Mouse (Mus musculus): ENCODE measurements around the gene Ryr2. TPM values are rescaled to one million over a fixed set of nuclear protein-coding genes. Genes with fewer than 3 reads are reported as not detected.

Ryr2 gene
- polyA plus RNA-seq, 1 experiment from 2014 or later: 8.4 TPM

GRCm38 (mm10) chr13:11696496-11696895 is 410.2 kb downstream of the Ryr2 start:
- no peaks in the 10 kb centered on the region for H3K36me3 ChIP-seq (replicated peaks; ENCODE audit: control insufficient read depth, insufficient read depth)
- no peaks in the 10 kb centered on the region for H3K4me1 ChIP-seq (replicated peaks; ENCODE audit: control insufficient read depth, insufficient read depth, low read length)
- H3K27me3 ChIP-seq (ENCODE audit: control insufficient read depth, insufficient read depth, low read length): no peaks in the 10 kb centered on the region
- no peak overlapping the region for H3K9ac ChIP-seq
- WGBS: 93% methylated on average over 1 of the region's 1 CpGs
- no peaks in the 10 kb centered on the region for H3K9me3 ChIP-seq (ENCODE audit: control insufficient read depth, low read length)
- no peak overlapping the region for H3K4me3 ChIP-seq (replicated peaks; ENCODE audit: low read length)
- DNase-seq (ENCODE audit: low spot score) (no peak), ATAC-seq (ENCODE audit: low FRiP score) (no peak)
- no peak overlapping the region for H3K4me2 ChIP-seq (replicated peaks)
- H3K27ac ChIP-seq: no peak overlapping the region

GRCm38 (mm10) chr13:11681802-11682201 is 424.9 kb downstream of the Ryr2 start:
- Histone ChIP-seq H3K4me2 (replicated peaks) (no peak overlapping the region), H3K27ac (no peak overlapping the region), H3K4me3 (replicated peaks; ENCODE audit: low read length) (no peak overlapping the region), H3K36me3 (replicated peaks; ENCODE audit: control insufficient read depth, insufficient read depth) (no peaks in the 10 kb centered on the region), H3K9me3 (ENCODE audit: control insufficient read depth, low read length) (no peaks in the 10 kb centered on the region), H3K9ac (no peak overlapping the region), H3K27me3 (ENCODE audit: control insufficient read depth, insufficient read depth, low read length) (no peaks in the 10 kb centered on the region), H3K4me1 (replicated peaks; ENCODE audit: control insufficient read depth, insufficient read depth, low read length) (no peaks in the 10 kb centered on the region)
- ATAC-seq (ENCODE audit: low FRiP score): no peak
- WGBS: 93% methylated on average over 4 of the region's 4 CpGs
- no peak for DNase-seq (ENCODE audit: low spot score)

- Histone ChIP-seq H3K4me3 (replicated peaks; ENCODE audit: low read length) (no peak overlapping the region), H3K9ac (no peak overlapping the region), H3K27me3 (ENCODE audit: control insufficient read depth, insufficient read depth, low read length) (no peaks in the 10 kb centered on the region), H3K27ac (no peak overlapping the region), H3K36me3 (replicated peaks; ENCODE audit: control insufficient read depth, insufficient read depth) (no peaks in the 10 kb centered on the region), H3K9me3 (ENCODE audit: control insufficient read depth, low read length) (no peaks in the 10 kb centered on the region), H3K4me1 (replicated peaks; ENCODE audit: control insufficient read depth, insufficient read depth, low read length) (no peaks in the 10 kb centered on the region), H3K4me2 (replicated peaks) (no peak overlapping the region)
- no peak for DNase-seq (ENCODE audit: low spot score)
- ATAC-seq (ENCODE audit: low FRiP score): no peak
These were observed 443.9 kb downstream of the Ryr2 start for GRCm38 (mm10) chr13:11662815-11663214.

- H3K36me3 ChIP-seq (replicated peaks; ENCODE audit: control insufficient read depth, insufficient read depth): no peaks in the 10 kb centered on the region
- H3K27me3 ChIP-seq (ENCODE audit: control insufficient read depth, insufficient read depth, low read length): no peaks in the 10 kb centered on the region
- H3K4me2 ChIP-seq (replicated peaks): no peak overlapping the region
- 98% methylated on average over 1 of the region's 1 CpGs for WGBS
- DNase-seq (ENCODE audit: low spot score): no peak
- no peak for ATAC-seq (ENCODE audit: low FRiP score)
- H3K9ac ChIP-seq: no peak overlapping the region
- H3K9me3 ChIP-seq (ENCODE audit: control insufficient read depth, low read length): no peaks in the 10 kb centered on the region
- H3K27ac ChIP-seq: no peak overlapping the region
- H3K4me1 ChIP-seq (replicated peaks; ENCODE audit: control insufficient read depth, insufficient read depth, low read length): no peaks in the 10 kb centered on the region
- H3K4me3 ChIP-seq (replicated peaks; ENCODE audit: low read length): no peak overlapping the region
These were observed 461.9 kb downstream of the Ryr2 start for GRCm38 (mm10) chr13:11644846-11645245.

- H3K9me3 ChIP-seq (ENCODE audit: control insufficient read depth, low read length): no peaks in the 10 kb centered on the region
- H3K9ac ChIP-seq: no peak overlapping the region
- H3K4me2 ChIP-seq (replicated peaks): no peak overlapping the region
- H3K27ac ChIP-seq: no peak overlapping the region
- no peaks in the 10 kb centered on the region for H3K27me3 ChIP-seq (ENCODE audit: control insufficient read depth, insufficient read depth, low read length)
- H3K36me3 ChIP-seq (replicated peaks; ENCODE audit: control insufficient read depth, insufficient read depth): no peaks in the 10 kb centered on the region
- no peaks in the 10 kb centered on the region for H3K4me1 ChIP-seq (replicated peaks; ENCODE audit: control insufficient read depth, insufficient read depth, low read length)
- WGBS: 78% methylated on average over 5 of the region's 5 CpGs
- ATAC-seq (ENCODE audit: low FRiP score): no peak
- no peak overlapping the region for H3K4me3 ChIP-seq (replicated peaks; ENCODE audit: low read length)
- no peak for DNase-seq (ENCODE audit: low spot score)
These were observed 470.4 kb downstream of the Ryr2 start for GRCm38 (mm10) chr13:11636383-11636782.

GRCm38 (mm10) chr13:11624513-11624912 is 482.2 kb downstream of the Ryr2 start:
- 70% methylated on average over 7 of the region's 7 CpGs for WGBS
- Histone ChIP-seq H3K36me3 (replicated peaks; ENCODE audit: control insufficient read depth, insufficient read depth) (no peaks in the 10 kb centered on the region), H3K27me3 (ENCODE audit: control insufficient read depth, insufficient read depth, low read length) (no peaks in the 10 kb centered on the region), H3K9ac (no peak overlapping the region), H3K4me3 (replicated peaks; ENCODE audit: low read length) (no peak overlapping the region), H3K4me1 (replicated peaks; ENCODE audit: control insufficient read depth, insufficient read depth, low read length) (no peaks in the 10 kb centered on the region), H3K27ac (no peak overlapping the region), H3K4me2 (replicated peaks) (no peak overlapping the region), H3K9me3 (ENCODE audit: control insufficient read depth, low read length) (no peaks in the 10 kb centered on the region)
- DNase-seq (ENCODE audit: low spot score): no peak
- ATAC-seq (ENCODE audit: low FRiP score): no peak

- Histone ChIP-seq H3K36me3 (replicated peaks; ENCODE audit: control insufficient read depth, insufficient read depth) (peaks cover 11% of the 10 kb centered on the region), H3K9me3 (ENCODE audit: control insufficient read depth, low read length) (no peaks in the 10 kb centered on the region), H3K27ac (no peak overlapping the region), H3K27me3 (ENCODE audit: control insufficient read depth, insufficient read depth, low read length) (no peaks in the 10 kb centered on the region), H3K9ac (no peak overlapping the region), H3K4me1 (replicated peaks; ENCODE audit: control insufficient read depth, insufficient read depth, low read length) (no peaks in the 10 kb centered on the region), H3K4me3 (replicated peaks; ENCODE audit: low read length) (no peak overlapping the region), H3K4me2 (replicated peaks) (no peak overlapping the region)
- 92% methylated on average over 9 of the region's 9 CpGs for WGBS
- DNase-seq (ENCODE audit: low spot score) (no peak), ATAC-seq (ENCODE audit: low FRiP score) (no peak)
These were observed 511.3 kb downstream of the Ryr2 start for GRCm38 (mm10) chr13:11595431-11595830.

GRCm38 (mm10) chr13:11585283-11585682 is 521.5 kb downstream of the Ryr2 start:
- H3K9ac ChIP-seq: no peak overlapping the region
- H3K4me2 ChIP-seq (replicated peaks): no peak overlapping the region
- H3K9me3 ChIP-seq (ENCODE audit: control insufficient read depth, low read length): no peaks in the 10 kb centered on the region
- WGBS: 81% methylated on average over 7 of the region's 7 CpGs
- no peak overlapping the region for H3K27ac ChIP-seq
- H3K4me1 ChIP-seq (replicated peaks; ENCODE audit: control insufficient read depth, insufficient read depth, low read length): no peaks in the 10 kb centered on the region
- no peak overlapping the region for H3K4me3 ChIP-seq (replicated peaks; ENCODE audit: low read length)
- H3K36me3 ChIP-seq (replicated peaks; ENCODE audit: control insufficient read depth, insufficient read depth): 0 out of 2 replicates have a peak, but pooled peaks cover 3% of the 10 kb centered on the region
- no peaks in the 10 kb centered on the region for H3K27me3 ChIP-seq (ENCODE audit: control insufficient read depth, insufficient read depth, low read length)
- DNase-seq (ENCODE audit: low spot score) (no peak), ATAC-seq (ENCODE audit: low FRiP score) (no peak)

GRCm38 (mm10) chr13:11572552-11572951 is 534.2 kb downstream of the Ryr2 start:
- no peaks in the 10 kb centered on the region; the same call in 1 of the 2 replicates for H3K36me3 ChIP-seq (replicated peaks; ENCODE audit: control insufficient read depth, insufficient read depth)
- no peak overlapping the region for H3K4me2 ChIP-seq (replicated peaks)
- ATAC-seq (ENCODE audit: low FRiP score) (no peak), DNase-seq (ENCODE audit: low spot score) (no peak)
- H3K27me3 ChIP-seq (ENCODE audit: control insufficient read depth, insufficient read depth, low read length): no peaks in the 10 kb centered on the region
- no peaks in the 10 kb centered on the region for H3K4me1 ChIP-seq (replicated peaks; ENCODE audit: control insufficient read depth, insufficient read depth, low read length)
- H3K4me3 ChIP-seq (replicated peaks; ENCODE audit: low read length): no peak overlapping the region
- WGBS: 44% methylated on average over 2 of the region's 2 CpGs
- H3K27ac ChIP-seq: no peak overlapping the region
- H3K9ac ChIP-seq: no peak overlapping the region
- H3K9me3 ChIP-seq (ENCODE audit: control insufficient read depth, low read length): no peaks in the 10 kb centered on the region

- no peaks in the 10 kb centered on the region for H3K36me3 ChIP-seq (replicated peaks; ENCODE audit: control insufficient read depth, insufficient read depth)
- H3K9ac ChIP-seq: no peak overlapping the region
- H3K27me3 ChIP-seq (ENCODE audit: control insufficient read depth, insufficient read depth, low read length): no peaks in the 10 kb centered on the region
- H3K27ac ChIP-seq: no peak overlapping the region
- DNase-seq (ENCODE audit: low spot score) (no peak), ATAC-seq (ENCODE audit: low FRiP score) (no peak)
- no peak overlapping the region for H3K4me3 ChIP-seq (replicated peaks; ENCODE audit: low read length)
- H3K9me3 ChIP-seq (ENCODE audit: control insufficient read depth, low read length): no peaks in the 10 kb centered on the region
- no peak overlapping the region for H3K4me2 ChIP-seq (replicated peaks)
- H3K4me1 ChIP-seq (replicated peaks; ENCODE audit: control insufficient read depth, insufficient read depth, low read length): no peaks in the 10 kb centered on the region
These were observed 539.4 kb downstream of the Ryr2 start for GRCm38 (mm10) chr13:11567376-11567775.

Data from hindbrain, embryonic 14.5 days (tissue).